Mouse (Mus musculus) lung, embryonic 15.5 days (tissue): ENCODE results near the gene Atg4a-ps. TPM values are rescaled to one million over a fixed set of nuclear protein-coding genes. Genes with fewer than 3 reads are reported as not detected.
A peak's percentile ranks its signal among the peaks of the same experiment; 100 is the strongest.
"Not testable (repeated sequence)": the region's sequence is repeated elsewhere in the genome, so short reads cannot be mapped to it uniquely, and the experiment has no call there.

Source experiments
- ATAC-seq: fragments of 200-750 bp; cut with Nextera tagmentation; 2 replicates; pipeline ENCODE4 v1.8.0; 2017; ENCODE audit warnings: moderate number of reproducible peaks, borderline replicate concordance; ENCODE audit not compliant: low FRiP score, low TSS enrichment; ENCODE audit errors: extremely low read depth
- H3K27ac ChIP-seq: fragments of 300-500 bp; sonication (generic); 2 replicates; pipeline ENCODE4 v1.5.1; 2015; ENCODE audit warnings: moderate library complexity, mild to moderate bottlenecking, inconsistent platforms
- H3K27me3 ChIP-seq: fragments of 300-500 bp; sonication (generic); 2 replicates; pipeline ENCODE4 v1.6.1; 2015; ENCODE audit warnings: inconsistent platforms
- H3K36me3 ChIP-seq: fragments of 300-500 bp; sonication (generic); 2 replicates; pipeline ENCODE4 v1.6.1; 2015; ENCODE audit warnings: inconsistent platforms
- H3K4me1 ChIP-seq: fragments of 300-500 bp; sonication (generic); 2 replicates; pipeline ENCODE4 v1.6.1; 2015; ENCODE audit warnings: inconsistent platforms
- H3K4me2 ChIP-seq: fragments of 300-500 bp; sonication (generic); 2 replicates; pipeline ENCODE4 v1.6.1; 2015; ENCODE audit warnings: inconsistent platforms, mild to moderate bottlenecking, moderate library complexity
- H3K4me3 ChIP-seq: fragments of 300-500 bp; sonication (generic); 2 replicates; pipeline ENCODE4 v1.5.1; 2015; ENCODE audit warnings: mild to moderate bottlenecking, inconsistent platforms
- H3K9ac ChIP-seq: fragments of 300-500 bp; sonication (generic); 2 replicates; pipeline ENCODE4 v1.6.1; 2015; ENCODE audit warnings: inconsistent platforms
- H3K9me3 ChIP-seq: fragments of 300-500 bp; sonication (generic); 2 replicates; pipeline ENCODE4 v1.6.1; 2016; ENCODE audit warnings: inconsistent platforms
- WGBS: fragments of 180-500 bp; shearing (Covaris S2); methylation state at CpG from one replicate; pipeline ENCODE4 v1.1.7; 2015; 5-methylcytosine and 5-hydroxymethylcytosine counted together
- polyA plus RNA-seq: library from polyadenylated mRNA; unstranded; fragments of >200 nt; fragmentation: Nextera tagmentation; extraction: Ambion mirVana; gene quantifications from 2 replicates; pipeline ENCODE4 v1.2.1, GENCODE M21; 2015

Atg4a-ps gene
- 0.14 and 0.18 TPM in 2 replicates for polyA plus RNA-seq

GRCm38 (mm10) chr3:103645968-103646367, at the start of gene Atg4a-ps:
Atg4a-ps (minus strand) TSS chr3:103646068.
- H3K4me2 ChIP-seq, H3K9ac ChIP-seq, H3K9me3 ChIP-seq, H3K4me3 ChIP-seq, H3K27me3 ChIP-seq, H3K36me3 ChIP-seq, ATAC-seq: not testable (repeated sequence)
- H3K4me1 ChIP-seq, result peaks cover 15% of the 10 kb centered on the region
- WGBS, result 80% methylated on average over 2 of the region's 2 CpGs
- H3K27ac ChIP-seq, result 0 out of 2 replicates have a peak within 1 kb of the TSS, but pooled peaks have one; percentile 72

- ATAC-seq, result no peak
- Histone ChIP-seq H3K27ac (no peak overlapping the region), H3K4me2 (no peak overlapping the region), H3K4me1 (no peaks in the 10 kb centered on the region), H3K36me3 (no peaks in the 10 kb centered on the region), H3K9me3 (no peaks in the 10 kb centered on the region), H3K9ac (no peak overlapping the region), H3K4me3 (no peak overlapping the region), H3K27me3 (no peaks in the 10 kb centered on the region)
- 59% methylated on average over 3 of the region's 3 CpGs for whole genome bisulfite sequencing
These were observed 49.7 kb upstream of the Atg4a-ps start for GRCm38 (mm10) chr3:103695556-103695955.

- Histone ChIP-seq H3K36me3 (no peaks in the 10 kb centered on the region), H3K4me3 (no peak overlapping the region), H3K27me3 (no peaks in the 10 kb centered on the region), H3K4me1 (no peaks in the 10 kb centered on the region), H3K27ac (no peak overlapping the region), H3K9me3 (no peaks in the 10 kb centered on the region), H3K9ac (no peak overlapping the region), H3K4me2 (no peak overlapping the region)
- no peak for ATAC-seq
- 69% methylated on average over 3 of the region's 3 CpGs for WGBS
These were observed 44.6 kb upstream of the Atg4a-ps start for GRCm38 (mm10) chr3:103690506-103690905.

GRCm38 (mm10) chr3:103689043-103689442, 43.2 kb upstream of the Atg4a-ps start:
- ATAC-seq, result no peak

GRCm38 (mm10) chr3:103683966-103684319, 38.1 kb upstream of the Atg4a-ps start:
- H3K9me3 ChIP-seq, result no peaks in the 10 kb centered on the region
- H3K36me3 ChIP-seq, result no peaks in the 10 kb centered on the region
- 33% methylated on average over 5 of the region's 5 CpGs for WGBS

More at GRCm38 (mm10) chr3:103689043-103689442, 43.2 kb upstream of the Atg4a-ps start:
- H3K27me3 ChIP-seq, result no peaks in the 10 kb centered on the region
- H3K27ac ChIP-seq, result no peak overlapping the region
- H3K4me1 ChIP-seq, result no peaks in the 10 kb centered on the region
- no peak overlapping the region for H3K9ac ChIP-seq
- no peaks in the 10 kb centered on the region for H3K9me3 ChIP-seq
- H3K4me2 ChIP-seq, result no peak overlapping the region
- no peaks in the 10 kb centered on the region for H3K36me3 ChIP-seq
- no peak overlapping the region for H3K4me3 ChIP-seq
- 68% methylated on average over 1 of the region's 1 CpGs for WGBS

GRCm38 (mm10) chr3:103683234-103683965, 37.5 kb upstream of the Atg4a-ps start:
- no peak for ATAC-seq
- H3K4me1 ChIP-seq, result no peaks in the 10 kb centered on the region
- no peak overlapping the region for H3K4me2 ChIP-seq
- no peak overlapping the region for H3K27ac ChIP-seq
- H3K9ac ChIP-seq, result no peak overlapping the region
- H3K4me3 ChIP-seq, result no peak overlapping the region
- H3K36me3 ChIP-seq, result no peaks in the 10 kb centered on the region
- WGBS, result 6% methylated on average over 21 of the region's 21 CpGs
- no peaks in the 10 kb centered on the region for H3K9me3 ChIP-seq
- 0 out of 2 replicates have a peak, but pooled peaks cover 6% of the 10 kb centered on the region for H3K27me3 ChIP-seq

More at GRCm38 (mm10) chr3:103683966-103684319, 38.1 kb upstream of the Atg4a-ps start:
- H3K4me1 ChIP-seq, result no peaks in the 10 kb centered on the region
- 0 out of 2 replicates have a peak, but pooled peaks cover 6% of the 10 kb centered on the region for H3K27me3 ChIP-seq
- H3K27ac ChIP-seq, result no peak overlapping the region
- no peak overlapping the region for H3K4me2 ChIP-seq
- no peak overlapping the region for H3K4me3 ChIP-seq
- H3K9ac ChIP-seq, result no peak overlapping the region
- ATAC-seq, result no peak

GRCm38 (mm10) chr3:103682473-103682872, 36.6 kb upstream of the Atg4a-ps start:
- Histone ChIP-seq H3K4me1 (no peaks in the 10 kb centered on the region), H3K9ac (no peak overlapping the region), H3K4me3 (no peak overlapping the region), H3K4me2 (no peak overlapping the region), H3K27me3 (0 out of 2 replicates have a peak, but pooled peaks cover 6% of the 10 kb centered on the region), H3K9me3 (no peaks in the 10 kb centered on the region), H3K27ac (no peak overlapping the region), H3K36me3 (no peaks in the 10 kb centered on the region)
- 53% methylated on average over 4 of the region's 4 CpGs for WGBS
- ATAC-seq, result no peak

- Histone ChIP-seq H3K36me3 (no peaks in the 10 kb centered on the region), H3K4me2 (no peak overlapping the region), H3K9ac (no peak overlapping the region), H3K9me3 (no peaks in the 10 kb centered on the region), H3K4me1 (no peaks in the 10 kb centered on the region), H3K27me3 (0 out of 2 replicates have a peak, but pooled peaks cover 6% of the 10 kb centered on the region), H3K27ac (no peak overlapping the region), H3K4me3 (no peak overlapping the region)
- ATAC-seq, result no peak
- WGBS, result 38% methylated on average over 6 of the region's 6 CpGs
These were observed 32.9 kb upstream of the Atg4a-ps start for GRCm38 (mm10) chr3:103678811-103679210.

- H3K4me2 ChIP-seq, result no peak overlapping the region
- 15% methylated on average over 7 of the region's 7 CpGs for WGBS
- no peak overlapping the region for H3K27ac ChIP-seq
- H3K36me3 ChIP-seq, result no peaks in the 10 kb centered on the region
- no peak for ATAC-seq
- H3K4me3 ChIP-seq, result no peak overlapping the region
- no peaks in the 10 kb centered on the region for H3K9me3 ChIP-seq
- H3K9ac ChIP-seq, result no peak overlapping the region
- H3K4me1 ChIP-seq, result no peaks in the 10 kb centered on the region
- H3K27me3 ChIP-seq, result no peaks in the 10 kb centered on the region
These were observed 26.8 kb upstream of the Atg4a-ps start for GRCm38 (mm10) chr3:103672716-103673115.

GRCm38 (mm10) chr3:103672113-103672512, 26.2 kb upstream of the Atg4a-ps start:
- H3K27me3 ChIP-seq, result no peaks in the 10 kb centered on the region
- no peak for ATAC-seq
- no peak overlapping the region for H3K27ac ChIP-seq
- no peak overlapping the region for H3K4me3 ChIP-seq
- 72% methylated on average over 4 of the region's 4 CpGs for WGBS
- no peak overlapping the region for H3K4me2 ChIP-seq
- H3K4me1 ChIP-seq, result no peaks in the 10 kb centered on the region
- no peaks in the 10 kb centered on the region for H3K36me3 ChIP-seq
- no peak overlapping the region for H3K9ac ChIP-seq
- no peaks in the 10 kb centered on the region for H3K9me3 ChIP-seq

- Histone ChIP-seq H3K36me3 (no peaks in the 10 kb centered on the region), H3K4me1 (peaks cover 4% of the 10 kb centered on the region; the same call in 1 of the 2 replicates), H3K9ac (no peak overlapping the region), H3K4me2 (no peak overlapping the region), H3K27ac (no peak overlapping the region), H3K27me3 (no peaks in the 10 kb centered on the region), H3K9me3 (no peaks in the 10 kb centered on the region), H3K4me3 (no peak overlapping the region)
- WGBS, result 97% methylated on average over 3 of the region's 3 CpGs
- ATAC-seq, result no peak
These were observed 17.5 kb upstream of the Atg4a-ps start for GRCm38 (mm10) chr3:103663385-103663784.

- H3K27me3 ChIP-seq, result no peaks in the 10 kb centered on the region
- 81% methylated on average over 8 of the region's 8 CpGs for WGBS
- H3K4me3 ChIP-seq, result no peak overlapping the region
- H3K9me3 ChIP-seq, result no peaks in the 10 kb centered on the region
- no peak overlapping the region for H3K4me2 ChIP-seq
- H3K36me3 ChIP-seq, result no peaks in the 10 kb centered on the region
- H3K27ac ChIP-seq, result no peak overlapping the region
- H3K4me1 ChIP-seq, result peaks cover 15% of the 10 kb centered on the region; the same call in 1 of the 2 replicates
- no peak for ATAC-seq
- no peak overlapping the region for H3K9ac ChIP-seq
These were observed 15.8 kb upstream of the Atg4a-ps start for GRCm38 (mm10) chr3:103661714-103662113.
